Mouse (Mus musculus) olfactory bulb, adult 2 months (tissue): ENCODE data around the gene Sun1. TPM values are rescaled to one million over a fixed set of nuclear protein-coding genes. Genes with fewer than 3 reads are reported as not detected.

Experiments used
- H3K27ac ChIP-seq: fragments of 200-500 bp; 2 replicates; pipeline ENCODE4 v1.5.1; 2012; ENCODE audit warnings: low read depth, low read length; ENCODE audit not compliant: insufficient read depth
- H3K4me1 ChIP-seq: fragments of 200-500 bp; 2 replicates; pipeline ENCODE4 v1.6.1; 2012; ENCODE audit warnings: low read length; ENCODE audit not compliant: control insufficient read depth, insufficient read depth
- H3K4me3 ChIP-seq: fragments of 200-500 bp; 2 replicates; pipeline ENCODE4 v1.5.1; 2012; ENCODE audit warnings: mild to moderate bottlenecking, low read depth, low read length, moderate library complexity; ENCODE audit not compliant: insufficient read depth
- CTCF ChIP-seq: fragments of 200-500 bp; IDR thresholded peaks from 2 replicates; pipeline ENCODE4 v1.5.1; 2012; ENCODE audit warnings: low read depth, mild to moderate bottlenecking, low read length, moderate library complexity; ENCODE audit not compliant: insufficient read depth
- POLR2A ChIP-seq: fragments of 200-500 bp; IDR thresholded peaks from 2 replicates; pipeline ENCODE4 v1.6.1; 2012; ENCODE audit warnings: mild to moderate bottlenecking, low read depth, low read length, moderate library complexity; ENCODE audit not compliant: insufficient read depth
- WGBS: fragments of 180-500 bp; shearing (Covaris S2); methylation state at CpG from one replicate; pipeline ENCODE4 v1.1.7; 2018; 5-methylcytosine and 5-hydroxymethylcytosine counted together
- polyA plus RNA-seq: library from polyadenylated mRNA; stranded (reverse); fragments of >200 nt; gene quantifications from 2 replicates; pipeline ENCODE4 v1.2.4, GENCODE M21; 2012; ENCODE audit warnings: low replicate concordance; ENCODE audit not compliant: missing spikeins, insufficient read depth, insufficient read length

The Sun1 gene
- polyA plus RNA-seq, 1 experiment = not detected

GRCm38 (mm10) chr5:139297745-139298144 is 97.3 kb downstream of the Sun1 start:
- no peak overlapping the region for H3K4me3 ChIP-seq
- H3K4me1 ChIP-seq = no peaks in the 10 kb centered on the region
- TF ChIP-seq POLR2A (no peak), CTCF (no peak)
- H3K27ac ChIP-seq = no peak overlapping the region
- 76% methylated on average over 5 of the region's 5 CpGs for WGBS

Other genes starting within 250 kb of the Sun1 start
- gene Pdgfa, start 203.3 kb upstream of the Sun1 start, polyA plus RNA-seq = not detected in 2 replicates
- gene Prkar1b, start 50.6 kb upstream of the Sun1 start, polyA plus RNA-seq = not detected in 2 replicates
- not detected in 2 replicates for gene Dnaaf5, start 50.4 kb upstream of the Sun1 start, polyA plus RNA-seq
- not detected in 2 replicates for gene Get4, start 51.7 kb downstream of the Sun1 start, polyA plus RNA-seq
- gene Adap1, start 125.0 kb downstream of the Sun1 start, polyA plus RNA-seq = not detected in 2 replicates
- gene Cox19, start 150.8 kb downstream of the Sun1 start, polyA plus RNA-seq = not detected in 2 replicates
- not detected in 2 replicates for gene Cyp2w1, start 152.0 kb downstream of the Sun1 start, polyA plus RNA-seq
- not detected in 2 replicates for gene Gpr146, start 177.1 kb downstream of the Sun1 start, polyA plus RNA-seq
- not detected in 2 replicates for gene C130050O18Rik, start 204.6 kb downstream of the Sun1 start, polyA plus RNA-seq
- not detected in 2 replicates for gene Gper1, start 222.5 kb downstream of the Sun1 start, polyA plus RNA-seq